Mouse (Mus musculus) megakaryocyte, embryonic 14.5 days (primary cell): ENCODE results near the gene Rpf1.

Source experiments
- FLI1 ChIP-seq: IDR thresholded peaks from 2 replicates; pipeline ENCODE4 v1.6.1; 2012; ENCODE audit warnings: low read length, inconsistent platforms, mixed read lengths
- GATA1 ChIP-seq: IDR thresholded peaks from 3 replicates; pipeline ENCODE4 v1.6.1; 2012; ENCODE audit warnings: mixed read lengths, low read length, inconsistent platforms, borderline replicate concordance

DNA sequence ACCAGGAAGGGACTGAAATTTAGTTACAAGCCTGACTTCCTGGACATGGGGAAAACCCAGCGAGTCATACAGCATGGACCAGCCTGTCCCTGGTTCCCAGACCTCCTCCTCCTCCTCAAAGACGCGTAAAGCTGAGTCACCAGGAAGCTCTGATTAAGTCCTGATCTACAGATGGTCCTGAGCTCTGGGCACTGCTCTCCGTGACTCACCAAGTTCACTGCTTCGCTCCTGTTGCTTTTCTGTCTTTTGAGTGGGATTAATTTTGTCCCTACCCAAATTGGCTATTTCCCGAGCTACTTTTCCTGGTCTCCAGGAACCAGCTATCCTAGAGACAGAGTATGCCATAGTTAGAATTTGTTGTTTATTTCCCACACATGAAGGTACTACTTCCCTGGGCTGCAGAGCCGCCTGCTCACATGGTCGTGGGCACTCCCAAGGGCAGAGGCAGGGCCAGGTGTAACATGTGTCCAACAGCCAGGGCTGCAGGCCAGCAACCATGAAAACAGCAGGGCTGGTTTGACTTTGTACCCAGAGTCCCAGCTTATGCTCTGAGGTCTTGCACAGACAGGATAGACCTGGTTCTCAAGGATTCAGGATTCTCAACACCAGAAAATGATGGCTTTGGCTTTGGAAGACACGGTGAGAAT, 46.8 kb upstream of the Rpf1 start:
- TF ChIP-seq GATA1, result no peak
- no peak for TF ChIP-seq FLI1
